Mouse (Mus musculus): Measurements from ENCODE around the gene Rbfox1.

DNA sequence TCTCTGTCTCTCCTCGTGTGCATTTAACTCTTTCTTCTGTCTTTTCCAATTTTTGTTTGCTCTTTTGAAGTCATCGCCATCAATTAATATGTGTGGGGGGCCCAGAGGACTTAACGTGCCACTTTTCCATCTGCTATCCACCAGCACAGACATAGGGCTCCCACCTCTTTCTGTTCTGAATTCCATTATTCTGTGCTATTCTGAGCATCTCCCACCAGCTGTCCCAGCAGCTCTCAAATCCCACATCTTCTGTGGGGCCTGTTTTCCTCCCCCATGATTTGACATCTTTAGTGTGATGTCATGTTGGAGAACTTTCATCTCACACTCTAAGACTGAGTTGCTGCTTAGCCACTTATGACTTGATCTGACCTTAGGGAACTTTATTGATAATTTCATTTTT is 634.3 kb downstream of the Rbfox1 start:
- TF ChIP-seq POLR2A (IDR thresholded peaks at IDR 0.05; ENCODE audit: borderline replicate concordance, control insufficient read depth, low read depth, low read length) (no peak), CTCF (IDR thresholded peaks at IDR 0.05; ENCODE audit: control insufficient read depth, insufficient read depth, low read length) (no peak)

Data from bone marrow, adult 2 months (tissue).